Mouse (Mus musculus): ENCODE results near the gene Gbgt1.

GRCm38 (mm10) chr2:28530311-28530710, 33.6 kb downstream of the Gbgt1 start:
- TF ChIP-seq MAFK (IDR thresholded peaks at IDR 0.05; ENCODE audit: borderline replicate concordance, low read depth, low read length) (no peak), POLR2A (IDR thresholded peaks at IDR 0.05; ENCODE audit: control insufficient read depth in 1 of 2, insufficient read depth in 1 of 2, low read depth in 1 of 2, low read length in 2 of 2, poor library complexity in 1 of 2) (no peak), CTCF (IDR thresholded peaks at IDR 0.05 in 2 of 3, conservative IDR thresholded peaks at IDR 0.05 in 1 of 3; ENCODE audit: control insufficient read depth in 1 of 3, insufficient read depth in 1 of 3, low read depth in 2 of 3, low read length in 3 of 3, poor library complexity in 1 of 3, severe bottlenecking in 1 of 3) (no peak), GATA1 (IDR thresholded peaks at IDR 0.05; ENCODE audit: low read depth, low read length) (no peak)

Data from MEL (cell line).